Mouse (Mus musculus) bone marrow macrophage, adult 2 months (primary cell): ENCODE results near the gene Ubr4. TPM values are rescaled to one million over a fixed set of nuclear protein-coding genes. Genes with fewer than 3 reads are reported as not detected.

Source experiments
- H3K27ac ChIP-seq: 2 replicates; pipeline ENCODE4 v1.5.1; 2012; ENCODE audit warnings: low read depth, low read length; ENCODE audit not compliant: insufficient read depth
- H3K4me1 ChIP-seq: 2 replicates; pipeline ENCODE4 v1.6.1; 2012; ENCODE audit warnings: low read length; ENCODE audit not compliant: control insufficient read depth, insufficient read depth
- H3K4me3 ChIP-seq: 2 replicates; pipeline ENCODE4 v1.5.1; 2012; ENCODE audit warnings: mild to moderate bottlenecking, low read length, moderate library complexity; ENCODE audit not compliant: insufficient read depth
- CTCF ChIP-seq: IDR thresholded peaks from 2 replicates; pipeline ENCODE4 v1.5.1; 2012; ENCODE audit warnings: low read depth, mild to moderate bottlenecking, low read length, moderate library complexity
- POLR2A ChIP-seq: IDR thresholded peaks from 2 replicates; pipeline ENCODE4 v1.6.1; 2012; ENCODE audit warnings: mild to moderate bottlenecking, low read depth, low read length, borderline replicate concordance
- polyA plus RNA-seq: library from polyadenylated mRNA; stranded (reverse); fragments of >200 nt; gene quantifications from 2 replicates; pipeline ENCODE4 v1.2.4, GENCODE M21; 2012; ENCODE audit not compliant: missing spikeins, insufficient read depth, insufficient read length

Gene Ubr4
- polyA plus RNA-seq, result 60.1 and 84.1 TPM in 2 replicates

DNA sequence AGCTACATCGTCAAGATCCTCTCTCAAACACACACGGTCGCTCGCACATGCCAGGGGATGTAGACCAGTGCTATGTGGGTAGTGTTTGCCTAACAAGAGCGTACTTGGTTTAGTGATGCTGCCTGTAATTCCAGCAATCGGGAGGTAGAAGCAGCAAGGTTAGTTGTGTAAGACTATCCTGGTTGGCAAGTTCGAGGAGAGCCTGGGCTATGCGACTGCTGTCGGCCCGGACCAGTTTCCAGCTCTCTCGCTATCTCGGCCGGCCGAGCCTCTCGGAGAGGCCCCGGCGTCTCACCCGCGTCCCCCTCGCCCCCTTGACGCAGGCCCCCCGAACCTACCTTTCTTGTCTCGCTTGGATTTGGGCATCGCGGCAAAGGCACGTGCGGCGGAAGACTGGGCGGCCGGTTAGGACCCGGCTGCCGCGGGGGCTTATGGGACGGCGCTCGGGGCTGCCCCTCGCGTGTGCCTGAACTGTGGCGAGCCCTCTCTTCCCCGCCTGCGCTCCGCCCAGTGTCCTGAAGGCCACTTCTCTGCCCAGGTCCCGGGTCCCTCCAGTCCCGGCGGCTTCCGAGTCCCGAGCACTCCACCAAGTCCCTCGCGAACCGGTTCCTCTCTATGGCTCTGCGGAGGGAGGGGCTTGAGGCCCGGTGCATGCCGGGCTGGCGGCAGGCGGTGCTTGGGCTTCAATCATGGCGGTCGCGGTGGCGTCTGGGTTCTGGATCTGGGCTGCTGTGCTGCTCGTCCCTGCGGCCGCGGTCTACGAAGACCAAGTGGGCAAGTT is at the start of gene Ubr4, which contains the start of the genes Mrto4 and Emc1:
Ubr4 (plus strand) TSS at position 679 of the 781 bp plus-strand sequence.
Mrto4 (minus strand) TSS at position 646 of the 781 bp plus-strand sequence.
Emc1 (plus strand) TSS at position 657 of the 781 bp plus-strand sequence.
- TF ChIP-seq POLR2A, result no peak
- TF ChIP-seq CTCF, result no peak
- H3K27ac ChIP-seq, result peak within 1 kb of the TSS; percentile 97
- peaks cover 4% of the 10 kb centered on the region for H3K4me1 ChIP-seq
- H3K4me3 ChIP-seq, result peak within 1 kb of the TSS; percentile 99

DNA sequence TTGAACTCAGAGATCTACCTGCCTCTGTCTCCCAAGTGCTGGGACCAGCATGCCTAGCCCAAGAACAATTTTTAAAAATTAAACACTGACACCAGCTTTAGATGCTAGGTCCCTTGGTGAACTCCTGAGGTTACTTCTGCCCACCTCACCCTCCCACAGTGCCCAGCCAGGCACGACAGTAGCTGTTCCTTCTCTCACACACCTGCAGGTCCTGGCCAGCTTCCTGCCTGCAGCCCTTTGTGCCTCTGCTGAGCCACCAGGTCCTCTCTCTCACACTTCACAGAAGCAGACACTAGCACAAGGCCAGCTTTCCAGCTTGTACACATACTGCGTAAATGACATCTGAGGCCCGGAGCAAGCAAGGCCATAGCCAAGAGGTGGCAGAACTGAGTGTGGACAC is 46.9 kb upstream of the Ubr4 start:
- Histone ChIP-seq H3K4me1 (peaks cover 21% of the 10 kb centered on the region), H3K27ac (no peak overlapping the region), H3K4me3 (no peak overlapping the region)
- TF ChIP-seq CTCF (no peak), POLR2A (no peak)

DNA sequence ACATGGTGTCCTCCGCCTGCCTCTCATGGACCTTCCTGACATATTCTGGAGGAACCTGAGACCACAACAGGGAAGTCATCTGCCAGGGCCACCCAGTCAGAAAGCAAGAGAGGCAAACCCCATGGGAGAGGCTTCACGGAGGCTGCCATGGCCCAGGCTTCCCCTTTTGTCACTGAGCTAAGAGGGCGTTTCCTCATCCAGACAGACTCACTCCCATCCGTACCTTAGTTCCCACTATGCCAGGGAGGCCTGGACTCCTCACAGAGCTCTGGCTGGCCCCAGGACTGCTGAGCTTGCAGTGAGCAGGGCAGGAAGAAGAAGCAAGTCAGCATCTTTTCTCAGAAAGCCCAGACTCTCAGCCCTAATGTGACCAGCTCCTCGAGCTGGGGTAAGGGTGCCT is 44.5 kb upstream of the Ubr4 start:
- TF ChIP-seq POLR2A (no peak), CTCF (no peak)
- 0 out of 2 replicates have a peak overlapping the region, but pooled peaks have one; percentile 4 for H3K4me3 ChIP-seq
- H3K27ac ChIP-seq, result peak overlapping the region; percentile 69
- peaks cover 26% of the 10 kb centered on the region for H3K4me1 ChIP-seq

DNA sequence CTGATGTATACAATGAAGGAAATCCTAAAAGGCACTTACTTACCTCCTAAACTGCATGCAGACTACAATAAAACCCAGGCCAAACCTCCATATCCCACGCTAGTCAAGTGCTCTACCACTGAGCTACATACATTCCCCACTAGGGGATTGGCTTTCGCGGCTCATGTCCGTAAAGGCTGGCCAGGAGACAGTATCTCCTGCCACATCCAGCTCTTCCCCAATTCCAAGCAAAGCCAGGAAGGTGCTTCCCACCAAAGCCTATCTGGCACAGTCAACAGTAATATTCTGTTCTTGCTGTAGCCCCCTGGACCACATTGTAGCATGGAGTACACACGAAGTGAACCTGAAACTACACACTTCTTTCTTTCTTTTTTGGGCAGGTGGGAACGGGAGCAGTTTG is 42.8 kb upstream of the Ubr4 start:
- no peak for TF ChIP-seq POLR2A
- TF ChIP-seq CTCF, result no peak
- Histone ChIP-seq H3K27ac (no peak overlapping the region), H3K4me1 (peaks cover 26% of the 10 kb centered on the region), H3K4me3 (peak overlapping the region; percentile 85)

DNA sequence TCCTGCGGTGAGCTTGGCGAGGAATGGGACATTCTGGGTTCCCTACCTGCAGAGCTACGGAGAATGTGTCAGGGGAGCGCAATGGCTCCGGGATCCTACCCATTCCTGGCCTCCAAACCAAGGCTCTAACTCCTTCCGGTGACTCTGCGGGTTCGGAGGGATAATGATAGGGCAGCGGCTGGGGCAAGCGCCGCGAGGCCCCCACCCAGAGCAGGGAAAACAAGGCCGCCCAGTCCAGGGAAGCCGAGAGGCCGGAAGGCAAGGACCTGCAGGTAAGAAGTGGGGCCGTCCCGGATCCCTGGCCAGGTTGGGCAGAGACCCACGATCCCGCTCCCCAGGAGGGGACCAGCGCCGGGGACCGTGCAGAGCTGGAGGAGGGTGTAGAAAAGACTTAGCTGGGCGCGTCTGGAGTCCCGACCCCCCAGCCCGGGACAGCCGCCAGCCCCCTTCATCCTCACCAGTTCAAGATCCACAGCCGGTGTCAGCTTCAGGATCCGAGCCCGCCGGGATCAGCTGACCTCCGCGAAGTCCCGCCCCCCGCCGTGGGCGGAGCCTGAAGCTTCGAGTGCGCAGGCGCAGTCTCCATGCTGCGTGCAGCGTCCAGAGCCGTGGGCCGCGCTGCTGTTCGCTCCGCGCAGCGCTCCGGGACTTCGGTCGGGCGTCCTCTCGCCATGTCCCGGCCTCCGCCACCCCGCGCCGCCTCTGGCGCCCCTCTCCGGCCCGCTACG is 42.1 kb upstream of the Ubr4 start, which contains the start of the genes Pqlc2 and Akr7a5:
Pqlc2 (minus strand) TSS at position 538 of the 728 bp plus-strand sequence.
Akr7a5 (plus strand) TSS at position 574 of the 728 bp plus-strand sequence.
- Histone ChIP-seq H3K4me1 (peaks cover 26% of the 10 kb centered on the region), H3K27ac (peak within 1 kb of the TSS; percentile 28), H3K4me3 (peak within 1 kb of the TSS; percentile 85)
- TF ChIP-seq POLR2A (peak; percentile 67; the same call in 1 of the 2 replicates), CTCF (no peak)

DNA sequence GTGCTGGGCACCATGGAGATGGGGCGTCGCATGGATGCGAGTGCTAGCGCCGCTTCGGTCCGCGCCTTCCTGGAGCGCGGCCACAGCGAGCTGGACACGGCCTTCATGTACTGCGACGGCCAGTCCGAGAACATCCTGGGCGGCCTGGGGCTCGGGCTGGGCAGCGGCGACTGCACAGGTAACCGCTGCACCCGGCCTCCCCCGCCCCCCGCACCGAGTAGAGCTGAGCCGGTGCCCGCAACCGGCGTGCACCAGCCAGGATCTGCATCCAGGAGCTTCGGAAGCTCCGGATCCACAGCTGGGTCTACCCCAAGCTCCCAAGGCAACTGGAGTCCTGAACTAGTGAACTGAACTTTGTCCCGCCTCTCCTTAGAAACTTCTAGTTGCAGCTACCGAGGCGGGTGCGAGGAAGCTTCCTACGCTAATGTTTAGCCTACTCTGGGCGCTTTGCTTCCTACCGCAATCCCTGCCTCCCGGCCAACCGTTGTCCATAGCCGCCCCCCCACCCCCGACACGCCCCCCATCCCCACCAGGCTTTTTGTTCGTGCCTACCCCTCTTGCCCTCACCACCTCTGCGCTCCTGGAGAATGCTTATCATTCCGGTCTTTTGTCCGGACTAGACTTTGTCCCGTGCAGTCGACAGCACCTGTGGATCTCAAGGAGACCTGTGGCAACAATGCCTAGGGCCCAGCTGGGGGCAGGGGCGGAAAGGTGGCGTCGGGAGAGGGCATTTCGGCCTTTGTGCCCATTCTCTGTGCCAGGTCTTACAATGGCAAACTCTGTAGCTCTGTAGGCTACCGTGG is 41.3 kb upstream of the Ubr4 start:
- TF ChIP-seq POLR2A, result no peak
- no peak for TF ChIP-seq CTCF
- Histone ChIP-seq H3K4me3 (peak overlapping the region; percentile 85), H3K4me1 (peaks cover 26% of the 10 kb centered on the region), H3K27ac (peak overlapping the region; percentile 28)

DNA sequence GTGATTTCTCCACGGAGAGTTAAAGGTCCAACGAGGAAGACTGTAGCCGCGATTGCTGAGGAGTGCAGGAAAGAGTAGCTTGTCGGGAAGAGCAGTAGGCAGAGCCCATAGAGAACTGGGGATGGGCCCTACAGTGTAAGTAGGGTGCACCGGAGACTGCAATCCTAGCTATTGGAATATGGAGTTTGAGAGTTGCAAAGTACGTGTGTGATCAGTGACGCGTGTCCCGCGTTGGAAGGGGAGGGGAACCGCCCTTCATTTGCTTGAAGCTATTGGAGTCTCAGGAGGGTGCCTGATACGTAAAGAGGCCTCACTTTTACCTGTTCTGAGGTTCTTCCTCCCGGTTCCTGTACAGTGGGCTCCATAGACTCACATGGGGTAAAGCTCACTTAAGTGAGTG is 40.7 kb upstream of the Ubr4 start:
- Histone ChIP-seq H3K27ac (no peak overlapping the region), H3K4me3 (peak overlapping the region; percentile 85), H3K4me1 (peaks cover 29% of the 10 kb centered on the region)
- TF ChIP-seq CTCF (no peak), POLR2A (no peak)

DNA sequence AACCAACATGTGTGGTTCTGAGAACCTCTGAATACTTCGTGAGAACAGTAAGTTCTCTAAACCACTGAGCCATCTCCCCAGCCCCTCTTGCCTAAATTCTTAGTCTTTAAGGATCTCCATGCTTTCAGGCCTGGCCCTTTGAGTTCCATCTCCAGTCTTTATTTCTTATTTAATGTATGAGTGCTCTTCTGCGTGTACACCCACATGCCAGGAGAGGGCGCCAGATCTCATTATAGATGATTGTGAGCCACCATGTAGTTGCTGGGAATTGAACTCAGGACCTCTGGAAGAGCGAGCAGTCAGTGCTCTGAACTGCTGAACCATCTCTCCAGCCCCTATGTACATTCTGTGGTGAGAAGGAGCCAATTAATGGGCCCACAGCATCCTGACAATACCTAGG is 39.8 kb upstream of the Ubr4 start:
- TF ChIP-seq POLR2A, result no peak
- 0 out of 2 replicates have a peak, but pooled peaks have one; percentile 17 for TF ChIP-seq CTCF
- H3K27ac ChIP-seq, result no peak overlapping the region
- H3K4me1 ChIP-seq, result peaks cover 33% of the 10 kb centered on the region
- H3K4me3 ChIP-seq, result no peak overlapping the region

DNA sequence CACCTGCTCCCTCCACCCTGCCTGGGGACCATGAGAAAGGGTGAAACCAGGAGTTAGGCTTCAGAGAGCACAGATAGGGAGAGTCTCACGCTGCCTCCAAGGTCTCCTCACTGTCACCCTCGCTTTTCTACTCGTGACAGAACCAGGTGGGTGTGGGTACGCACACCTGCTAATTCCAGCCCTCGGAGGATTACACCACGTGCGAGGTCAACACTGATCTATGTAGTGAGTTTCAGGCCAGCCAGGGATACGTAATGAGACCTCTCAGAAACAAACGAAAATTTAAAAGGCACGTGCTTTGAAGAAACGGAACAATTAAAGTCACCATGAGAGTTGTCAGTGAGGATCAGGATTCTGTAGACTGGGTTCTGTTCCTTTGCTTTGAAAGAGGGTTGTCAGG is 34.0 kb upstream of the Ubr4 start:
- Histone ChIP-seq H3K4me1 (peaks cover 9% of the 10 kb centered on the region), H3K27ac (no peak overlapping the region), H3K4me3 (no peak overlapping the region)
- TF ChIP-seq CTCF (no peak), POLR2A (no peak)

DNA sequence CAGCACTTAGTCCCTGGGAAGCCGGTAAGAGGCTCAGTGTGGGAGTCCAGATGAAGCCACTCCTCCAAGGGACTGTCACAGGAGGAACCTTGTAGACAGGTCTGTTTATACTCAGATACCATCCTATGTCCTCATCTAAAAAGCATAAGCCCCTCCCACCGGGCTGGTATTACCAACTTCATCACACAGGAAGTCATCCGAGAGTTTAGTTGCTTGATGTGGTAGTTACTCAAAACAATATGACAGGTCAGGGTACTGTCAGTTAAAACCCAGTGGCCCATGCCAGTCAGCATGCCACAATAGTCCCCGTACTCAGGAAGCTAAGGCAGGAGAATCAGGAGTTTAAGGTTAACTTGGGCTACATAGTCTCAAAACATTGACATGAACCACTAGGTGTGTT is 32.7 kb upstream of the Ubr4 start:
- TF ChIP-seq POLR2A (no peak), CTCF (no peak)
- Histone ChIP-seq H3K4me1 (peaks cover 9% of the 10 kb centered on the region), H3K4me3 (no peak overlapping the region), H3K27ac (no peak overlapping the region)
